Mouse (Mus musculus): ENCODE data around the gene Olfr923. TPM values are rescaled to one million over a fixed set of nuclear protein-coding genes. Genes with fewer than 3 reads are reported as not detected.
"Not testable (repeated sequence)": the region's sequence is repeated elsewhere in the genome, so short reads cannot be mapped to it uniquely, and the experiment has no call there.

Olfr923 gene
- not detected for total RNA-seq (2022)

- DNase-seq (ENCODE audit: low spot score in 2 of 2), result no peak
These were observed at the start of gene Olfr923 for GRCm38 (mm10) chr9:38826245-38826644. Gene Olfr923 (plus strand): TSS chr9:38826545.

GRCm38 (mm10) chr9:38792689-38793088 lies 33.7 kb upstream of the Olfr923 start:
- no peak for DNase-seq (ENCODE audit: low spot score in 2 of 2)

GRCm38 (mm10) chr9:38805696-38806095 lies 20.6 kb upstream of the Olfr923 start:
- no peak for DNase-seq (ENCODE audit: low spot score in 2 of 2)

GRCm38 (mm10) chr9:38814314-38814713 lies 12.0 kb upstream of the Olfr923 start, which contains the start of gene Olfr922:
Gene Olfr922 (plus strand): TSS chr9:38814614.
- DNase-seq (ENCODE audit: low spot score in 2 of 2), result no peak

GRCm38 (mm10) chr9:38815458-38815986 lies 10.8 kb upstream of the Olfr923 start:
- DNase-seq (ENCODE audit: low spot score in 2 of 2), result no peak

GRCm38 (mm10) chr9:38833027-38833426 lies 6.7 kb downstream of the Olfr923 start:
- DNase-seq (ENCODE audit: low spot score in 2 of 2), result no peak

GRCm38 (mm10) chr9:38844149-38844548 lies 17.8 kb downstream of the Olfr923 start, which contains the start of gene Olfr924:
Gene Olfr924 (plus strand): TSS chr9:38844449.
- no peak for DNase-seq (ENCODE audit: low spot score in 2 of 2)

- DNase-seq (ENCODE audit: low spot score in 2 of 2), result no peak
These were observed 28.4 kb downstream of the Olfr923 start, which contains the start of gene Olfr26 for GRCm38 (mm10) chr9:38854760-38855159. Gene Olfr26 (plus strand): TSS chr9:38855060.

GRCm38 (mm10) chr9:38874880-38875279 lies 48.5 kb downstream of the Olfr923 start:
- not testable (repeated sequence) for DNase-seq (ENCODE audit: low spot score in 2 of 2)

- DNase-seq (ENCODE audit: low spot score in 2 of 2), result no peak
These were observed 50.5 kb downstream of the Olfr923 start, which contains the start of gene Olfr926 for GRCm38 (mm10) chr9:38876826-38877225. Gene Olfr926 (plus strand): TSS chr9:38877126.

Other genes starting within 250 kb of the Olfr923 start
- not detected for gene Olfr912, start 246.4 kb upstream of the Olfr923 start, total RNA-seq (2022)
- not detected for gene Olfr913, start 233.8 kb upstream of the Olfr923 start, total RNA-seq (2022)
- gene Olfr914, start 221.4 kb upstream of the Olfr923 start, total RNA-seq (2022), result not detected
- not detected for gene Olfr916, start 166.7 kb upstream of the Olfr923 start, total RNA-seq (2022)
- gene Olfr917, start 160.7 kb upstream of the Olfr923 start, total RNA-seq (2022), result not detected
- gene Olfr918, start 151.9 kb upstream of the Olfr923 start, total RNA-seq (2022), result not detected
- not detected for gene Olfr919, start 122.9 kb upstream of the Olfr923 start, total RNA-seq (2022)
- gene Vwa5a, start 108.3 kb upstream of the Olfr923 start, total RNA-seq (2022), result 10 to 100 TPM; 13.2 to 24.4 (median 19.0) TPM
- under 1 TPM in 3 of 4 experiments, not detected in 1; 0.05 to 0.18 (median 0.08) TPM for gene Olfr920, start 74.2 kb upstream of the Olfr923 start, total RNA-seq (2022)
- not detected for gene Olfr921, start 53.5 kb upstream of the Olfr923 start, total RNA-seq (2022)
- not detected for gene Olfr922, start 11.9 kb upstream of the Olfr923 start, total RNA-seq (2022)
- not detected for gene Olfr924, start 17.9 kb downstream of the Olfr923 start, total RNA-seq (2022)
- gene Olfr26, start 28.5 kb downstream of the Olfr923 start, total RNA-seq (2022), result not detected
- not detected for gene Olfr926, start 50.6 kb downstream of the Olfr923 start, total RNA-seq (2022)
- not detected for gene Olfr930, start 103.3 kb downstream of the Olfr923 start, total RNA-seq (2022)
- gene Olfr933, start 145.8 kb downstream of the Olfr923 start, total RNA-seq (2022), result under 1 TPM in 1 of 4 experiments, not detected in 3; 0.10 TPM
- not detected for gene Olfr934, start 161.8 kb downstream of the Olfr923 start, total RNA-seq (2022)
- not detected for gene Olfr935, start 173.1 kb downstream of the Olfr923 start, total RNA-seq (2022)
- gene Olfr146, start 196.8 kb downstream of the Olfr923 start, total RNA-seq (2022), result not detected
- gene Olfr937, start 238.4 kb downstream of the Olfr923 start, total RNA-seq (2022), result not detected

Data from layer of hippocampus, adult 8-10 months (tissue).